Mouse (Mus musculus) testis, adult 10 weeks (tissue): Measurements from ENCODE around the gene Fam71f2. TPM values are rescaled to one million over a fixed set of nuclear protein-coding genes. Genes with fewer than 3 reads are reported as not detected.

Source experiments
- polyA plus RNA-seq: library from polyadenylated mRNA; stranded (reverse); fragments of 350-450 nt; fragmentation: Illumina TruSeq; extraction: RNeasy Lipid Tissue Mini Kit (QIAGEN cat#74804); gene quantifications from one replicate; pipeline ENCODE4 v1.2.3, GENCODE M21; 2014; ENCODE audit warnings: low read depth, low replicate concordance

The Fam71f2 gene
- 194 TPM for polyA plus RNA-seq

GRCm38 (mm10) chr6:29279293-29279692 is at the start of gene Fam71f2:
Gene Fam71f2 (plus strand): TSS chr6:29279593.

GRCm38 (mm10) chr6:29272312-29273072 is 6.9 kb upstream of the Fam71f2 start, which contains the start of gene Hilpda:
Gene Hilpda (plus strand): TSS chr6:29272488.

GRCm38 (mm10) chr6:29318879-29319278 is 39.5 kb downstream of the Fam71f2 start, which contains the start of gene Fam71f1:
Gene Fam71f1 (plus strand): TSS chr6:29319140.

Other genes starting within 250 kb of the Fam71f2 start
- 0.84 TPM for gene Lep, start 219.4 kb upstream of the Fam71f2 start, polyA plus RNA-seq
- gene Rbm28, start 114.6 kb upstream of the Fam71f2 start, polyA plus RNA-seq = 162 TPM
- gene Prrt4, start 100.0 kb upstream of the Fam71f2 start, polyA plus RNA-seq = not detected
- 0.84 TPM for gene Impdh1, start 63.2 kb upstream of the Fam71f2 start, polyA plus RNA-seq
- 20.7 TPM for gene Hilpda, start 7.1 kb upstream of the Fam71f2 start, polyA plus RNA-seq
- 113 TPM for gene Fam71f1, start 39.5 kb downstream of the Fam71f2 start, polyA plus RNA-seq
- gene Calu, start 68.5 kb downstream of the Fam71f2 start, polyA plus RNA-seq = 59.0 TPM
- not detected for gene Opn1sw, start 108.9 kb downstream of the Fam71f2 start, polyA plus RNA-seq
- gene Ccdc136, start 116.7 kb downstream of the Fam71f2 start, polyA plus RNA-seq = 542 TPM
- gene Flnc, start 153.7 kb downstream of the Fam71f2 start, polyA plus RNA-seq = 0.04 TPM
- 47.0 TPM for gene Atp6v1f, start 188.1 kb downstream of the Fam71f2 start, polyA plus RNA-seq
- gene Atp6v1fnb, start 191.8 kb downstream of the Fam71f2 start, polyA plus RNA-seq = 1.3 TPM
- gene Kcp, start 228.4 kb downstream of the Fam71f2 start, polyA plus RNA-seq = not detected
- gene Irf5, start 247.0 kb downstream of the Fam71f2 start, polyA plus RNA-seq = 0.18 TPM